Mouse (Mus musculus) lung, postnatal 0 days (tissue): ENCODE measurements around the gene Cdk5rap1.

Experiments used
- CTCF ChIP-seq: IDR thresholded peaks from 2 replicates; pipeline ENCODE4 v1.5.1; 2016; ENCODE audit warnings: antibody characterized with exemption, mild to moderate bottlenecking
- EP300 ChIP-seq: IDR thresholded peaks from 2 replicates; pipeline ENCODE4 v1.6.1; 2016; ENCODE audit warnings: antibody characterized with exemption, mild to moderate bottlenecking, control low read depth

- no peak for TF ChIP-seq CTCF
- TF ChIP-seq EP300, result no peak
These were observed 26.5 kb upstream of the Cdk5rap1 start for GRCm38 (mm10) chr2:154399325-154399724.
